Comparison of ENCODE assay signal across 32 mouse cellular contexts in genomic region chr3:40379063-40379462, GRCm38 (mm10).
"Had no signal": no experiment of that assay in that cellular context is flagged by ENCODE, and none has a peak within 500 bp of the region (broad histone marks: within the 10 kb centered on the region; RNA-seq: fewer than 3 reads in every experiment).

No protein-coding gene starts in this region.

- H3K4me3 ChIP-seq: limb, embryonic 10.5 days; limb, embryonic 12.5 days; limb, embryonic 13.5 days; limb, embryonic 15.5 days; liver, embryonic 12.5 days; liver, embryonic 13.5 days; liver, embryonic 15.5 days; lung, embryonic 15.5 days; megakaryocyte, embryonic 14.5 days; midbrain, embryonic 10.5 days; midbrain, embryonic 12.5 days; midbrain, embryonic 13.5 days; midbrain, embryonic 15.5 days; myocyte; neural tube, embryonic 12.5 days had no signal

- H3K4me2 ChIP-seq: limb, embryonic 12.5 days; limb, embryonic 13.5 days; limb, embryonic 15.5 days; liver, embryonic 11.5 days; liver, embryonic 12.5 days; liver, embryonic 13.5 days; liver, embryonic 15.5 days; lung, embryonic 14.5 days; lung, embryonic 15.5 days; midbrain, embryonic 11.5 days; midbrain, embryonic 12.5 days; midbrain, embryonic 13.5 days; midbrain, embryonic 15.5 days; neural tube, embryonic 12.5 days had no signal

- H3K27ac ChIP-seq: limb, embryonic 10.5 days; limb, embryonic 12.5 days; limb, embryonic 13.5 days; liver, embryonic 12.5 days; liver, embryonic 13.5 days; liver, embryonic 14.5 days; liver, embryonic 15.5 days; lung, embryonic 15.5 days; macrophage; midbrain, embryonic 10.5 days; midbrain, embryonic 12.5 days; midbrain, embryonic 13.5 days; midbrain, embryonic 15.5 days; neural tube, embryonic 12.5 days had no signal

- H3K4me1 ChIP-seq: liver, embryonic 12.5 days; liver, embryonic 13.5 days; liver, embryonic 15.5 days; lung, embryonic 15.5 days; megakaryocyte, embryonic 14.5 days; midbrain, embryonic 10.5 days; midbrain, embryonic 12.5 days; midbrain, embryonic 13.5 days; midbrain, embryonic 15.5 days; neural tube, embryonic 12.5 days had no signal

- H3K36me3 ChIP-seq: limb, embryonic 10.5 days; limb, embryonic 12.5 days; limb, embryonic 13.5 days; limb, embryonic 15.5 days; liver, embryonic 12.5 days; liver, embryonic 13.5 days; liver, embryonic 15.5 days; lung, embryonic 15.5 days; midbrain, embryonic 10.5 days; midbrain, embryonic 12.5 days; midbrain, embryonic 13.5 days; midbrain, embryonic 15.5 days; neural tube, embryonic 12.5 days had no signal

- H3K27me3 ChIP-seq: limb, embryonic 12.5 days; limb, embryonic 13.5 days; limb, embryonic 15.5 days; liver, embryonic 12.5 days; liver, embryonic 13.5 days; liver, embryonic 15.5 days; lung, embryonic 15.5 days; megakaryocyte, embryonic 14.5 days; midbrain, embryonic 12.5 days; midbrain, embryonic 13.5 days; midbrain, embryonic 15.5 days; neural tube, embryonic 12.5 days had no signal

- DNase-seq: left cerebral cortex, postnatal 4 days; liver; liver, embryonic 13.5 days; liver, postnatal 0 days; lung, adult 18-20 months; lung, adult 2 months; lung, embryonic 14.5 days; lung, postnatal 10 days; lung, postnatal 14 days; lung, postnatal 36 days; lung, postnatal 4 days; midbrain, embryonic 14.5 days had no signal

- ATAC-seq: liver, embryonic 12.5 days; liver, postnatal 0 days; lung, postnatal 0 days; midbrain, embryonic 13.5 days; midbrain, embryonic 15.5 days; midbrain, embryonic 16.5 days had no signal

- H3K9me3 ChIP-seq: limb, embryonic 10.5 days; limb, embryonic 12.5 days; limb, embryonic 13.5 days; limb, embryonic 15.5 days; liver, embryonic 12.5 days; liver, embryonic 13.5 days; liver, embryonic 15.5 days; lung, embryonic 15.5 days; megakaryocyte, embryonic 14.5 days; midbrain, embryonic 10.5 days; midbrain, embryonic 12.5 days; midbrain, embryonic 13.5 days; midbrain, embryonic 15.5 days; neural tube, embryonic 12.5 days had no signal

- H3K9ac ChIP-seq: limb, embryonic 12.5 days; limb, embryonic 13.5 days; limb, embryonic 15.5 days; liver, embryonic 12.5 days; liver, embryonic 13.5 days; liver, embryonic 14.5 days; liver, embryonic 15.5 days; liver, postnatal 0 days; lung, embryonic 14.5 days; lung, embryonic 15.5 days; midbrain, embryonic 12.5 days; midbrain, embryonic 13.5 days; midbrain, embryonic 15.5 days; neural tube, embryonic 12.5 days had no signal
